Mouse (Mus musculus) thymus, adult 2 months (tissue): Measurements from ENCODE around the gene Trdn. TPM values are rescaled to one million over a fixed set of nuclear protein-coding genes. Genes with fewer than 3 reads are reported as not detected.

Experiments used
- DNase-seq: peaks from one replicate; pipeline ENCODE4 v3.0.0; 2021
- H3K27ac ChIP-seq: fragments of 200-500 bp; 2 replicates; pipeline ENCODE4 v1.5.1; 2012; ENCODE audit warnings: low read length, control low read depth; ENCODE audit not compliant: control insufficient read depth, insufficient read depth
- H3K27me3 ChIP-seq: fragments of 200-500 bp; 2 replicates; pipeline ENCODE4 v1.6.1; 2012; ENCODE audit warnings: mild to moderate bottlenecking, low read length, moderate library complexity, mixed read lengths; ENCODE audit not compliant: control insufficient read depth, insufficient read depth
- H3K36me3 ChIP-seq: fragments of 200-500 bp; 2 replicates; pipeline ENCODE4 v1.6.1; 2012; ENCODE audit warnings: mild to moderate bottlenecking, low read length, moderate library complexity; ENCODE audit not compliant: control insufficient read depth, insufficient read depth
- H3K4me1 ChIP-seq: fragments of 200-500 bp; replicated peaks from 2 replicates; pipeline ENCODE4 v1.6.1; 2012; ENCODE audit warnings: low read length; ENCODE audit not compliant: control insufficient read depth, insufficient read depth
- H3K4me3 ChIP-seq: fragments of 200-500 bp; 2 replicates; pipeline ENCODE4 v1.5.1; 2012; ENCODE audit warnings: mild to moderate bottlenecking, low read length, control low read depth, moderate library complexity; ENCODE audit not compliant: control insufficient read depth, insufficient read depth
- CTCF ChIP-seq: fragments of 200-500 bp; IDR thresholded peaks from 2 replicates; pipeline ENCODE4 v1.5.1; 2012; ENCODE audit warnings: mild to moderate bottlenecking, control low read depth, low read length, moderate library complexity, borderline replicate concordance; ENCODE audit not compliant: control insufficient read depth, poor library complexity, insufficient read depth; ENCODE audit errors: extremely low read depth
- POLR2A ChIP-seq: fragments of 200-500 bp; IDR thresholded peaks from 2 replicates; pipeline ENCODE4 v1.6.1; 2012; ENCODE audit warnings: mild to moderate bottlenecking, low read length, control low read depth, moderate library complexity; ENCODE audit not compliant: control insufficient read depth, poor library complexity, insufficient read depth; ENCODE audit errors: extremely low read depth
- WGBS: fragments of 180-500 bp; shearing (Covaris S2); methylation state at CpG from one replicate; pipeline ENCODE4 v1.1.7; 2018; 5-methylcytosine and 5-hydroxymethylcytosine counted together
- polyA plus RNA-seq: library from polyadenylated mRNA; depleted of rRNA; stranded (reverse); fragments of >200 nt; gene quantifications from 2 replicates; pipeline ENCODE4 v1.2.3, GENCODE M21; 2012

Trdn gene
- polyA plus RNA-seq, 1 experiment: 2.2 TPM

- WGBS: 78% methylated on average over 1 of the region's 1 CpGs
- no peak for DNase-seq
- no peak overlapping the region for H3K4me3 ChIP-seq
- no peaks in the 10 kb centered on the region for H3K27me3 ChIP-seq
- H3K27ac ChIP-seq: no peak overlapping the region
- TF ChIP-seq CTCF (no peak), POLR2A (no peak)
- no peaks in the 10 kb centered on the region for H3K36me3 ChIP-seq
- no peaks in the 10 kb centered on the region for H3K4me1 ChIP-seq
These were observed 115.6 kb downstream of the Trdn start for GRCm38 (mm10) chr10:33195919-33196318.

- WGBS: 68% methylated on average over 1 of the region's 1 CpGs
- no peaks in the 10 kb centered on the region for H3K36me3 ChIP-seq
- DNase-seq: no peak
- no peak overlapping the region for H3K4me3 ChIP-seq
- no peak overlapping the region for H3K27ac ChIP-seq
- no peaks in the 10 kb centered on the region for H3K4me1 ChIP-seq
- no peaks in the 10 kb centered on the region for H3K27me3 ChIP-seq
- TF ChIP-seq CTCF: no peak
These were observed 117.9 kb downstream of the Trdn start for GRCm38 (mm10) chr10:33198257-33198656.

GRCm38 (mm10) chr10:33210411-33210810, 130.1 kb downstream of the Trdn start:
- DNase-seq: no peak
- H3K27me3 ChIP-seq: no peaks in the 10 kb centered on the region
- WGBS: 67% methylated on average over 1 of the region's 1 CpGs
- no peak overlapping the region for H3K27ac ChIP-seq
- TF ChIP-seq CTCF: no peak
- TF ChIP-seq POLR2A: no peak
- no peaks in the 10 kb centered on the region for H3K36me3 ChIP-seq
- no peaks in the 10 kb centered on the region for H3K4me1 ChIP-seq
- no peak overlapping the region for H3K4me3 ChIP-seq

GRCm38 (mm10) chr10:33253911-33254310, 173.6 kb downstream of the Trdn start:
- no peaks in the 10 kb centered on the region for H3K4me1 ChIP-seq
- no peak overlapping the region for H3K27ac ChIP-seq
- no peak overlapping the region for H3K4me3 ChIP-seq
- no peaks in the 10 kb centered on the region for H3K36me3 ChIP-seq
- no peak for TF ChIP-seq POLR2A
- no peak for DNase-seq
- 81% methylated on average over 1 of the region's 1 CpGs for WGBS
- no peaks in the 10 kb centered on the region for H3K27me3 ChIP-seq

DNA sequence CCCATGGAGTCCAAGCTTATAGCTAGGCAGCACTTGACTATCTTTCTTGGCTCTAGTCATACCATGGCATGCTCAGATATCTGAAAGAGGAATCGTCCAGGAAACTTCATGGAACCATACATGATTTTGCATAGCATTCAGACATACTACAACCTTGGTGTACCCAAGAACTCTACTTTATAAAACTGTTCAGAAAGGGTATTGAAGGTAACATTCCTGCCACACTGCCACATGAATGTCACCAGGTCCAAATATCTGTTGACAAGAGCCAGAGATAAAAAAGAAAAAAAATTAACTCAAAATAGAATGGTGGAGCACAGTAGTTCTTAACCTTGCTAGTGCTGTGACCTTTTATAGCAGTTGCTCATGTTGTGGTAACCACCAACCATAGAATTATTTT, 175.8 kb downstream of the Trdn start:
- Histone ChIP-seq H3K36me3 (no peaks in the 10 kb centered on the region), H3K27ac (no peak overlapping the region), H3K4me3 (no peak overlapping the region), H3K4me1 (no peaks in the 10 kb centered on the region), H3K27me3 (no peaks in the 10 kb centered on the region)
- DNase-seq: no peak
- 57% methylated on average over 1 of the region's 1 CpGs for WGBS
- TF ChIP-seq POLR2A (no peak), CTCF (no peak)

- Histone ChIP-seq H3K4me3 (no peak overlapping the region), H3K4me1 (no peaks in the 10 kb centered on the region), H3K36me3 (no peaks in the 10 kb centered on the region), H3K27ac (no peak overlapping the region), H3K27me3 (no peaks in the 10 kb centered on the region)
- TF ChIP-seq POLR2A (no peak), CTCF (no peak)
- 36% methylated on average over 2 of the region's 2 CpGs for WGBS
- no peak for DNase-seq
These were observed 224.6 kb downstream of the Trdn start for GRCm38 (mm10) chr10:33304982-33305381.

- no peak for DNase-seq
- Histone ChIP-seq H3K4me1 (no peaks in the 10 kb centered on the region), H3K36me3 (no peaks in the 10 kb centered on the region), H3K27ac (no peak overlapping the region), H3K27me3 (no peaks in the 10 kb centered on the region), H3K4me3 (no peak overlapping the region)
- WGBS: 87% methylated on average over 1 of the region's 1 CpGs
- TF ChIP-seq POLR2A (no peak), CTCF (no peak)
These were observed 272.7 kb downstream of the Trdn start for GRCm38 (mm10) chr10:33353026-33353425.
